Mouse (Mus musculus) cerebellum, adult 2 months (tissue): ENCODE measurements around the gene Topbp1.

Experiments
- CTCF ChIP-seq: fragments of 200-500 bp; IDR thresholded peaks from 2 replicates; pipeline ENCODE4 v1.5.1; 2011; ENCODE audit warnings: low read depth, mild to moderate bottlenecking, control low read depth, low read length, moderate library complexity, borderline replicate concordance; ENCODE audit not compliant: insufficient read depth
- POLR2A ChIP-seq: fragments of 200-500 bp; IDR thresholded peaks from 2 replicates; pipeline ENCODE4 v1.6.1; 2011; ENCODE audit warnings: low read length, control low read depth, borderline replicate concordance; ENCODE audit not compliant: insufficient read depth

DNA sequence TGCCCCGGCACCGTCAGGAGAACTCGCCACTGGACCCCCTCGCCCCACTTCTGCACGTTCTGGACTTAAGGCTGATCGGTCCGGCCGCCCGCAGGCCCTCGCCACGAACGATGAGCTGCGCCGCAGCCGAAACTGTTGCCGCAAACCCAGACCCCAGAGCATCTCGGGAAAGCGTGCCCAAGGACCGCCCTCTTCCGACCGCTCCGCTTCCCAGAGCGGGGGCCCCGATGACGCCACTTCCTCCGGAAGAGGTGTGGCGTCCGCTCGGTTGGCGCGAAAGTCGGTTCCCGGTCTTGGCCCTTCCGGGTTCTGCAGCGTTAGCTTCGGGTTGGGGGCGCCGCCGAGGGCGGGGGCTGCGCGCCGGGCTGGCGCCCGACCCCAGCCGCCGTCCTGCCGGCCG, at the start of gene Topbp1, which contains the start of gene 1300017J02Rik:
- TF ChIP-seq POLR2A (peak; percentile 99), CTCF (no peak)
